Mouse (Mus musculus) limb, embryonic 14.5 days (tissue): ENCODE measurements at regions not wholly inside any gene's neighbourhood (a gene's known extent, or its start where the extent isn't known, plus 50 kb on each side); places are given as distances from the start of the nearest gene placed in this dataset.

Experiments
- ATAC-seq: fragments of 200-750 bp; cut with Nextera tagmentation; 2 replicates; pipeline ENCODE4 v1.8.0; 2017; ENCODE audit warnings: low read depth, moderate number of reproducible peaks, moderate TSS enrichment; ENCODE audit not compliant: low FRiP score
- DNase-seq: peaks from one replicate; pipeline ENCODE4 v3.0.0-alpha.2; 2015; ENCODE audit warnings: low spot score
- H3K27ac ChIP-seq: fragments of 300-500 bp; sonication (generic); replicated peaks from 2 replicates; pipeline ENCODE4 v1.5.1; 2014; ENCODE audit warnings: low read depth, mild to moderate bottlenecking, low read length, moderate library complexity, mixed read lengths
- H3K27me3 ChIP-seq: fragments of 300-500 bp; sonication (generic); 2 replicates; pipeline ENCODE4 v1.6.1; 2014; ENCODE audit warnings: low read length, mixed read lengths; ENCODE audit not compliant: control insufficient read depth, insufficient read depth
- H3K36me3 ChIP-seq: fragments of 300-500 bp; sonication (generic); 2 replicates; pipeline ENCODE4 v1.6.1; 2014; ENCODE audit warnings: mild to moderate bottlenecking, low read length, moderate library complexity, mixed read lengths; ENCODE audit not compliant: control insufficient read depth, insufficient read depth
- H3K4me1 ChIP-seq: fragments of 300-500 bp; sonication (generic); 2 replicates; pipeline ENCODE4 v1.6.1; 2014; ENCODE audit warnings: antibody characterized with exemption, low read length, mixed read lengths; ENCODE audit not compliant: control insufficient read depth, insufficient read depth
- H3K4me2 ChIP-seq: fragments of 300-500 bp; sonication (generic); replicated peaks from 2 replicates; pipeline ENCODE4 v1.6.1; 2014; ENCODE audit warnings: low read depth, mild to moderate bottlenecking, low read length, moderate library complexity; ENCODE audit not compliant: severe bottlenecking
- H3K4me3 ChIP-seq: fragments of 300-500 bp; sonication (generic); replicated peaks from 2 replicates; pipeline ENCODE4 v1.5.1; 2014; ENCODE audit warnings: low read length
- H3K9ac ChIP-seq: fragments of 300-500 bp; sonication (generic); 2 replicates; pipeline ENCODE4 v1.6.1; 2014; ENCODE audit warnings: mild to moderate bottlenecking, low read depth, low read length, moderate library complexity; ENCODE audit not compliant: severe bottlenecking
- H3K9me3 ChIP-seq: fragments of 300-500 bp; sonication (generic); 2 replicates; pipeline ENCODE4 v1.6.1; 2016; ENCODE audit warnings: low read length; ENCODE audit not compliant: control insufficient read depth
- POLR2A ChIP-seq: fragments of 200-500 bp; IDR thresholded peaks from 2 replicates; pipeline ENCODE4 v1.8.0; 2012; ENCODE audit warnings: inconsistent platforms, mild to moderate bottlenecking, moderate library complexity, borderline replicate concordance; ENCODE audit not compliant: insufficient read depth, insufficient read length; ENCODE audit errors: extremely low read depth
- WGBS: fragments of 180-500 bp; shearing (Covaris S2); extraction: QIAGEN DNeasy Blood & Tissue Kit; methylation state at CpG from one replicate; pipeline ENCODE4 v1.1.7; 2014; 5-methylcytosine and 5-hydroxymethylcytosine counted together

DNA sequence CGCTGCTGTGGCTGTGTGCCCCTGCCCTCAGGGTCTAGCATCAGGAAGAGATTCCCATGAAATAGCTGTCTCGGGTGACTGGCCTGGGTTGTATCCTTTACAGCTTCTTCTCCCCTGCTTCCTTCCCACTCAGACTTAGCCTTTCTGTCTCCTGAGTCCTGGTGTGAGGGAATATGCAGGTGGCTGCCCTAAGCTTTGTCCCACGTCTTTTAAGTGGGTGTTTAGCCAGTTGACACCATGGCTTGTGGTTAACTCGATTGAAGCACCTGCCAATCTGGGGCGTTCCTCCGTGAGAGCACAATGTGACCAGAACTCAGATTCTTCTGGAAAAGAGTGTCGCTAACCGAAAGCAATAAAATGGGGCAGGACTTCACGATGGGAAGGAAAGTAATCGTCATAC, 369.4 kb upstream of the 3110018I06Rik start:
- Histone ChIP-seq H3K9ac (no peak overlapping the region), H3K27me3 (no peaks in the 10 kb centered on the region), H3K27ac (no peak overlapping the region), H3K36me3 (no peaks in the 10 kb centered on the region), H3K4me3 (no peak overlapping the region), H3K9me3 (no peaks in the 10 kb centered on the region), H3K4me1 (no peaks in the 10 kb centered on the region), H3K4me2 (no peak overlapping the region)
- TF ChIP-seq POLR2A, result no peak
- 59% methylated on average over 10 of the region's 10 CpGs for WGBS
- no peak for DNase-seq
- ATAC-seq, result no peak

DNA sequence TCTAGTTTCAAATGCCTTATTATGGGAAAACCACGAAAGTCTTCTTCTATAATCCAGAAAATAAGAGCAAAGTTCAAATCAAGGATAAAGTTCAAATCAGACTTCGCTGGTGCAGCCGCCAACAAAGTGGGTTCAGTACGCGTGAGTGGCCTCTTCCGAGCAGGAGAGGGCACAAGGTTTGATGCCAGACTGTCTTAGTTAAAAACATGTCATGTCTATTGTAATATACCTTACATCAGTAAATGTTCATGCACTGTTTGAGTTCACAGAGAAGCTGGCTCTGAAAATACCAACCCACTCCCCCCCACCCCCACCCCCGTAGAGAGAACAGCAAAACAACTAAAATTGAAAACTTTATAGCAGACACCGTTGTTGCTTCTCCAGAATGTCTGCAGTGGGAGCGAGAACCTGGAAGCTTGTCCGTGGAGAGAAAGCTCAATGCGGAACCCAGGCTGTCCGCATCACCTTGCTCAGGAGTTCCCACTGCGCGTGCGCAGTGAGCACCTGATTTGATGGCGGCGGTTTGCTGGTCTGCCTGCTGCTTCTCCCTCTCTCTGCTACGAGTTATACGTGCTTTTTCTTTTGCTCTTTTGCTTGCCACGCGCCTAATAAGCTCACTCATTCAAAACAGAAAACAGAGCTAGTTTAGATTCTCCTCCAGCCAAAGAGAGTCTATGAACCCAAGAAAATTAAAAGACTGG, 367.8 kb upstream of the 3110018I06Rik start:
- Histone ChIP-seq H3K4me2 (no peak overlapping the region), H3K36me3 (no peaks in the 10 kb centered on the region), H3K27me3 (no peaks in the 10 kb centered on the region), H3K9me3 (no peaks in the 10 kb centered on the region), H3K9ac (no peak overlapping the region), H3K4me1 (0 out of 2 replicates have a peak, but pooled peaks cover 3% of the 10 kb centered on the region), H3K27ac (no peak overlapping the region), H3K4me3 (no peak overlapping the region)
- 89% methylated on average over 21 of the region's 21 CpGs for WGBS
- DNase-seq (no peak), ATAC-seq (no peak)
- no peak for TF ChIP-seq POLR2A

DNA sequence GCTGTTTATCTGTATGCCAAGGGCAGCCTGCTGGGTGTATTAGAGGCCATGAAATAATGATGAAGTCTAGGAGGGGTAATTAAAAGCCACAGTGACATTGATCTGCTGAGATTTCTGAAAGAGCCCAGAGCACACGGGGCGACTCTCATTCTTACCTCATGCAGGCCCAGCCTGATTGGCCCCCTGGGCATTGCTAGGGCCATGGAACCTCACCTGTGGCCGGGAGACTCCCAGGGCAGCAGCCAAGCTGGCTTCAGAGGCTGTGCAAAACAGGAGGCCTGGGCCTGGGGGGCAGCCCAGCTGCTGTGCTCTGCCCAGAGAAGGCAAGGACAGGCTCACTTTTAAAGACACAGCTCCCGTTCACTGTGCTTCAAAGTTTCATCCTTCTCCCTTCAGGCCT, 366.4 kb upstream of the 3110018I06Rik start:
- WGBS, result 41% methylated on average over 4 of the region's 4 CpGs
- H3K27ac ChIP-seq, result no peak overlapping the region

DNA sequence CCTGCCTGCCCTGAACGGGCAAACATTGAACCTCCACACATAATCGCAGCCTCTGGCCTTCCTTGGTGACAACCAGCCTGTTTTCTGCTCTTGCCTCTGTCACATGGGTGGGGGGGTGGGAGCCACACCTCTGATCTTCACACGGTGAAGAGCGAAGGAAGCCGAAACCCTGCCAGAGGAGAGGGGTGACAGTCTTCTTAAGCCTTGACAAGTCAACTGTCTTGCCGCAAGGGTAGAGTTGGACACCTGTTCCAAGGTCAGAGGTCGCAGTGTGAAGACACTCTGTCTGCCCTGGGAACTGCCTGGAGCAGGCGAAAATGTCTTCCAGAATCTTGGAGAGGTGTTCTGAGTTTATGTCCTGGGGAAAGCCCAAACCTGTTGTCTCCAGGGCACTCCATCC, 364.8 kb upstream of the 3110018I06Rik start:
- Histone ChIP-seq H3K36me3 (no peaks in the 10 kb centered on the region), H3K27me3 (no peaks in the 10 kb centered on the region), H3K9me3 (no peaks in the 10 kb centered on the region), H3K4me3 (no peak overlapping the region), H3K4me1 (0 out of 2 replicates have a peak, but pooled peaks cover 3% of the 10 kb centered on the region), H3K27ac (no peak overlapping the region), H3K9ac (no peak overlapping the region), H3K4me2 (no peak overlapping the region)
- no peak for TF ChIP-seq POLR2A
- DNase-seq (no peak), ATAC-seq (no peak)
- 80% methylated on average over 8 of the region's 8 CpGs for WGBS

More for the DNA sequence above, 366.4 kb upstream of the 3110018I06Rik start:
- Histone ChIP-seq H3K9ac (no peak overlapping the region), H3K36me3 (no peaks in the 10 kb centered on the region), H3K9me3 (no peaks in the 10 kb centered on the region), H3K27me3 (no peaks in the 10 kb centered on the region), H3K4me1 (0 out of 2 replicates have a peak, but pooled peaks cover 3% of the 10 kb centered on the region), H3K4me2 (no peak overlapping the region), H3K4me3 (no peak overlapping the region)
- DNase-seq (no peak), ATAC-seq (no peak)
- no peak for TF ChIP-seq POLR2A

DNA sequence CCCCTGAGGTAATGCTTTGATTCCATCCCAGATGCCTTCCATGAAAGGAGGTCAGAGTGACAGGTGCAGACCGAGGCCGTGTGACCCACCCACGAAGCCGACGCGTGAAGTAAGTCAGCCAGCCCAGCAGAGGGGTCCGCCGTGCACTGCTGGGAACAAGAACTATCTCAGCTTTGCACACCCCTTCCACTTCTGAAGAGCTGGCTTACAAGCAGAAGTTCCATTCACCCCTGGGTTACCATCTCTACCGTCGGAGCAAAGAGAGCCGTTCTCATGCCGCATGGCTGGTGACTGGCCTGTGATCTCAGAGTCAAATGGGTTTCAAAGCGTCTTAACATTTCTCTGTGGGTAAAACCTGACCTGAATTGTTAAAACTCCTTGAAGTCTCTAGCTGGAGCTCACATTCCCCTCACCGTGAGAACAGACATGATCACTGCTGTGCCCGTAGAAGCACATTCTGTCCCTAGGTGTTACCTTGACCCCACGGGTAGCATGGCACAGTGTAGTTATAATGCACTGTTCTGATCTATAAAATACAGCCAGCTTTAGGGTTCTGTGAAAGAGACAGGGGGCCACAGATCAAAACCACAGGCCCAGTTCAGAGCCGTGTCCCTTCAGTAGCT, 364.1 kb upstream of the 3110018I06Rik start:
- H3K9me3 ChIP-seq, result no peaks in the 10 kb centered on the region
- DNase-seq (no peak), ATAC-seq (no peak)
- H3K27me3 ChIP-seq, result no peaks in the 10 kb centered on the region
- H3K4me3 ChIP-seq, result no peak overlapping the region
- WGBS, result 79% methylated on average over 17 of the region's 17 CpGs
- H3K4me1 ChIP-seq, result 0 out of 2 replicates have a peak, but pooled peaks cover 3% of the 10 kb centered on the region
- H3K36me3 ChIP-seq, result no peaks in the 10 kb centered on the region
- no peak overlapping the region for H3K9ac ChIP-seq
- no peak overlapping the region for H3K4me2 ChIP-seq
- H3K27ac ChIP-seq, result no peak overlapping the region
- no peak for TF ChIP-seq POLR2A
